Mouse (Mus musculus): ENCODE data around the gene Tcte2. TPM values are rescaled to one million over a fixed set of nuclear protein-coding genes. Genes with fewer than 3 reads are reported as not detected.
"Not testable (repeated sequence)": the region's sequence is repeated elsewhere in the genome, so short reads cannot be mapped to it uniquely, and the experiment has no call there.

The Tcte2 gene
- total RNA-seq, 2 experiments from 2014 or later = 12.9 to 15.9 TPM

GRCm38 (mm10) chr17:13697646-13698045, 64.0 kb downstream of the Tcte2 start:
- intact Hi-C loops (cut with DNase I) = no loop called here

DNA sequence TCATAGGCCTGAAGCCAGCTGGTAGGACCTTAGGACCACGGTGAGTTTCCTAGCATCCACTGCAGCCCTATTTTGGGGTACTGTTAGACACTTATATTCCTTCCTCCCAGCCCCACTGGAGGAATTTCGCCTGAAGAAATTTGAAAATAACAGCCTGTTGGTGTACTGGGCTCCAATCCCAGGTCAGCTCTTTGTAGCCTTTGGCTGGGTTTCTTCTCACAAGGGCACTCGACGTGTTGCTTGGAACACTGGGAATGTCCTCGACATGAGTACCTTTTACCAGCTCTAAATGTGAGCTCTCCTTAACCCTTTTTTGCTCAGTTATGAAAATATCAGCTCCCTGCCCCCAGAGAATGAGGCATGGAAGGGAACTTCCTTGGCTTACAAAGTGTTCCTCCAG, 65.7 kb downstream of the Tcte2 start:
- no peak for DNase-seq (ENCODE audit: low spot score in 2 of 2)
- intact Hi-C loops (cut with DNase I) = no loop called here

More at GRCm38 (mm10) chr17:13697646-13698045, 64.0 kb downstream of the Tcte2 start:
- DNase-seq (ENCODE audit: low spot score in 2 of 2) = no peak

DNA sequence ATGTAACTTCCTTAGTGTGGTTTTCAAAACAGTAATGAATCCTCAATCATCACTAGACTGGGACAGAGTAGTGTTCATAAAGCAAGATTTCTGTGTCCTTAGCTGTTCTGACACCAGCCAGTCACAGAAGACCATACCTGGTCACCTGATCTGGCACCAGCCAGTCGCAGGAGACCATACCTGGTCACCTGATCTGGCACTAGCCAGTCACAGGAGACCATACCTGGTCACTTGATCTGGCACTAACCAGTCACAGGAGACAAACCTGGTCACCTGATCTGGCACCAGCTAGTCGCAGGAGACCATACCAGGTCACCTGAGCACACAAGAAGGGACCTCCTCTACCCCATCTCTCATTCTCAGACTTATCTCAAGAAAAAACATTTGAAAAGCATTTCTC, 66.4 kb downstream of the Tcte2 start:
- DNase-seq (ENCODE audit: low spot score in 2 of 2) = no peak
- intact Hi-C loops (cut with DNase I) = no loop called here

DNA sequence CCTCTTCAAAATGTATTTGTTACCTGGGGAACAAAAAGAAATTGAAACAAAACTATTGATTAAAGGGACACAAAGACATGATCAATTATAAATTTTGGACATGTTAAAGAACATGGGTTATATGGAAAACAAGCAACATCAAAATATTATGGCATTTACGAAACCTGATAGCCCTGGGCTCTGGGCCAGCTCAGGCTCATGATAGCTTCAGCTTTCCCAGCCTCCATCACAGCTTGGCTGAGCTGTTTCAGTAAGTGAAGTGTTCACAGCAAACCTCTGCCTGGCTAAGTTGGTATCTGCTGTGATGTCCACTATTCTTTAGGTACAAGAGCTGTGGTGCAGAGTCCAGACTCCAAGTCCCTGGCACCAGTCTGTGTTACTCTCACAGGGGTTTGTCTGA, 67.4 kb downstream of the Tcte2 start:
- DNase-seq (ENCODE audit: low spot score in 2 of 2) = no peak
- intact Hi-C loops (cut with DNase I) = no loop called here

- intact Hi-C loops (cut with DNase I) = no loop called here
Measured at GRCm38 (mm10) chr17:13687656-13688055, 74.0 kb downstream of the Tcte2 start.

DNA sequence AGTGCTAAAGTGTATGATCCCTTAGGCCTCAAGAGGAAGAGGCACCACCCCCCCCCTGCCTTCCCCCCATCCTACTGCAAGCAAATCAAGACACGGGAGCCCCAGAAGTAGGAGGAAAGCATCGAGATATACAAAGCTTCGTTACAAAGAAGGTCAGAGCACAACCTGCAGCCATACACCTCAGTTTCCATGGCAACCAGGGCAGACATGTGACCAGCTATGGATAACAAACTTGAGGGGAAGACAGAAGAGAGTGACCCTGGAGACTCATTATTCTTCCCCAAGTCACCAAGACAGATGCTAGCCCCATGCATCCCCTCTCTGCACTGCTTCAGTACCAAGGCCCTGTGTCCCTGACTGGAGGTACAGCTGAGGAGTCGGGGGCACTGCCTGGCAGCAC, 74.5 kb downstream of the Tcte2 start:
- intact Hi-C loops (cut with DNase I) = no loop called here
- DNase-seq (ENCODE audit: low spot score in 2 of 2) = no peak

More at GRCm38 (mm10) chr17:13687656-13688055, 74.0 kb downstream of the Tcte2 start:
- DNase-seq (ENCODE audit: low spot score in 2 of 2) = no peak

DNA sequence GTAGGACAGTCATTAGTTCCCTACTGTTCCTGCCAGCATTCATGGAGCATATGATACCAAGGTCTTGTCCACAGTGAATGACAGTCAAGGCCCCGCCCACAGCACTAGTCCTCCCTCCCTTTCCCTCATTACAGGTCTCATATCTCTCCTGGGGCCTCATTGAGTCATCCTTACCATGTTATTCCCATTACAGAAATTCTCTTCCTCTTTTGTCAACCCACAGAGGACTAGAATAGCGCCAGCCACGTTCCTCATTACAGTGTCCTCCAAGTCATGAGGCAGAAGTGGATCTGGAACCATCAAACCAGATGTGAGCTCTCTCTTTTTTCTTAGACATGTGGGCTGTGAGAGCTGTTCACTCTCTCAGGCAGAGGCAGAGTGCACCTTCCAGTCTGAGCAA, 76.0 kb downstream of the Tcte2 start:
- intact Hi-C loops (cut with DNase I) = no loop called here

DNA sequence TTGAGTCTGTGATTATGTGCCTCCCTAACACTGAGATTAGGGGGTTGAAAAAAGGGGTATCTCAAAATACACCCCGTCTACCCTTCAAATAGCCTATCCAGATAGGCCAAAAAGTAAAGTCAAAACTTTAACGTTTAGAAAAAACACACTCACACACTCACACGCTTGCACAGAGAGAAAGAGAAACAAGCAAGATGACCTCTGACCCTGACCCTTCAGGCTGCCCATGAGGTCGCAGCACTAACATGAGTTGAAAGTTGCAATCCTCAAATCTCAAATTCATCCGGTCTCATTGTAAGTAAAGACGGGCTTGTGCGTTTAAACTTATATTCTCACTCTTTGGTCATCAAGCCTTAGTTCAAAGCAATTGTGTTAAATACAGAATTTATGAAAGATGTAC, 77.4 kb downstream of the Tcte2 start:
- intact Hi-C loops (cut with DNase I) = loop anchor here (5.0 kb wide), 1 partner anchor 73 kb away; no protein-coding TSS in a partner anchor
- DNase-seq (ENCODE audit: low spot score in 2 of 2) = no peak

More for the DNA sequence above, 76.0 kb downstream of the Tcte2 start:
- peak in 1 of 2 experiments; percentile 51 for DNase-seq (ENCODE audit: low spot score in 2 of 2)

GRCm38 (mm10) chr17:13683411-13684174, 78.0 kb downstream of the Tcte2 start:
- no peak for DNase-seq (ENCODE audit: low spot score in 2 of 2)
- intact Hi-C loops (cut with DNase I) = loop anchor here (5.0 kb wide), 1 partner anchor 74 kb away; no protein-coding TSS in a partner anchor

DNA sequence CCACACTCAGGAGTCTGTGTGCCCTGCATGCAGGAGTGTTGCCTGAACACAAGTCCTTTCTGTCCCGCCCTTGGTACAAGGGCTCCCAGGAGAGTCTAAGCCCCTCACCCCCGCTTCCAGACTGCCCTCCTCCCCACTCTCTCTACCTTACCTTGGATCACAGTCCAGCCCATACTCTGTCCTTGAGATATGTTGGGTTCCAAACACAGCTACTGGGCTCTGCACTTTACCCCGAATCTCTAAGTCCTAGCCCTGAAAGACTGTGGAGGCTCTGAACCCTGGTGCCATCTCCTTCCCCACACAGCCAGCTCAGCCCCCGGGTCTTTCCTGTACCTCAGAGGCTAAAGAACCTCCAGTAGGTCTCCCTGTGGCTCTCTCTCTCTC, 78.6 kb downstream of the Tcte2 start:
- DNase-seq (ENCODE audit: low spot score in 2 of 2) = no peak

DNA sequence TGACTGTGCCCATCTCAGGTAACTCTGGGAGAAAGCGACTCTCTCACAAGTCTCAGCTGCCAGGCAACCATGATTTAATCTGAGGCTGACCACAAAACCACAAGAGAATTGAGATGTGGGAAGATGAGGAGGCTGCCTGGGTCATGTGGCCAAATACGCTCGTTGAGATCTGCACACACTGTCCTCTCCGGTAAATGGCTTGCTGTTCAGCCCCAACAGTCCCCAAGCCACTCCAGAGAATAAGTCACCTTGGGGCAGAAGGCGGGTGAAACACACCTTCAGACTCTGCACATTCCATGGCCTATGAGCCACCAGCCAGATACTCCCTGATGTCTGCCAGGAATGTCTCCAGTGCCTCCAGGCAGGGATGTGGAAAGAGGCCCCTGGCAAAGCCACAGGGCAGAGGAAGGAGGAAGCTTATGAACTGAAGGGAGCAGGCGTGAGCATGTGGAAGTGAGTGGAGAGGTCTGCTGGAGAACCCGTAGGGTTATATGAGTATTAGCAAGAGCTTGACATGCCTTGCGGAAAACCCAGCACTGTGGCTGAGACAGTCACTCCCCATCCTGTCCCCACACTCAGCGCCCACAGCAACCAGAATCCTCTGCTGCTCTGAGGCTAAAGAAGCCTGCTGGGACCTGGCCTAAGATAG, 79.1 kb downstream of the Tcte2 start:
- intact Hi-C loops (cut with DNase I) = loop anchor here (5.0 kb wide), 1 partner anchor 75 kb away; no protein-coding TSS in a partner anchor
- DNase-seq (ENCODE audit: low spot score in 2 of 2) = no peak

More for the DNA sequence above, 78.6 kb downstream of the Tcte2 start:
- intact Hi-C loops (cut with DNase I) = loop anchor here (5.0 kb wide), 1 partner anchor 74 kb away; no protein-coding TSS in a partner anchor

- DNase-seq (ENCODE audit: low spot score in 2 of 2) = no peak
- intact Hi-C loops (cut with DNase I) = loop anchor here (5.0 kb wide), 1 partner anchor 76 kb away; no protein-coding TSS in a partner anchor
Measured at GRCm38 (mm10) chr17:13681686-13682085, 79.9 kb downstream of the Tcte2 start.

DNA sequence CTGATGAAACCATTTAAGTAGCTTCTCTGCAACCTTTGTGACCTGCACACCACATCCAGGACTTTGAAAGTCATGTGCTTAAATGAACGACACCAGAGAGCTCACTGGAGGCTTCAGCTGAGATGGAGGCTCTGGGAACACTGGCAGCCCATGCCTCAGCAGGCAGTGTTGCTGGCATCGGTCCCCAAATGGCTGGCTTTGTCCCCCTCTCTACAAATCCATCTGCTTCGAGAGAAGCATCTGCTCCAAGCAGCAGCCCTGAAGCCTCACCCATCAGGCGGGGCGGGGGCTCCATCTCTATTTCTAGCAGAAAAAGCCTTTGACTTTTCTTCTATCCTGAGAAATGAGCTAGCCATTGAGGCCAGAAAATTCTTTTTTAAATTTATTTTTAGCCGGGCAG, 80.5 kb downstream of the Tcte2 start:
- intact Hi-C loops (cut with DNase I) = loop anchor here (5.0 kb wide), 1 partner anchor 76 kb away; no protein-coding TSS in a partner anchor
- peak; percentile 69 to 83 for DNase-seq (ENCODE audit: low spot score in 2 of 2)

- DNase-seq (ENCODE audit: low spot score in 2 of 2) = no peak
- intact Hi-C loops (cut with DNase I) = loop anchor here (5.0 kb wide), 1 partner anchor 77 kb away; no protein-coding TSS in a partner anchor
Measured at GRCm38 (mm10) chr17:13680318-13680717, 81.3 kb downstream of the Tcte2 start.

- no peak for DNase-seq (ENCODE audit: low spot score in 2 of 2)
- intact Hi-C loops (cut with DNase I) = loop anchor here (5.0 kb wide), 2 partner anchors 78 to 202 kb away; no protein-coding TSS in a partner anchor
Measured at GRCm38 (mm10) chr17:13679725-13680124, 81.9 kb downstream of the Tcte2 start.

DNA sequence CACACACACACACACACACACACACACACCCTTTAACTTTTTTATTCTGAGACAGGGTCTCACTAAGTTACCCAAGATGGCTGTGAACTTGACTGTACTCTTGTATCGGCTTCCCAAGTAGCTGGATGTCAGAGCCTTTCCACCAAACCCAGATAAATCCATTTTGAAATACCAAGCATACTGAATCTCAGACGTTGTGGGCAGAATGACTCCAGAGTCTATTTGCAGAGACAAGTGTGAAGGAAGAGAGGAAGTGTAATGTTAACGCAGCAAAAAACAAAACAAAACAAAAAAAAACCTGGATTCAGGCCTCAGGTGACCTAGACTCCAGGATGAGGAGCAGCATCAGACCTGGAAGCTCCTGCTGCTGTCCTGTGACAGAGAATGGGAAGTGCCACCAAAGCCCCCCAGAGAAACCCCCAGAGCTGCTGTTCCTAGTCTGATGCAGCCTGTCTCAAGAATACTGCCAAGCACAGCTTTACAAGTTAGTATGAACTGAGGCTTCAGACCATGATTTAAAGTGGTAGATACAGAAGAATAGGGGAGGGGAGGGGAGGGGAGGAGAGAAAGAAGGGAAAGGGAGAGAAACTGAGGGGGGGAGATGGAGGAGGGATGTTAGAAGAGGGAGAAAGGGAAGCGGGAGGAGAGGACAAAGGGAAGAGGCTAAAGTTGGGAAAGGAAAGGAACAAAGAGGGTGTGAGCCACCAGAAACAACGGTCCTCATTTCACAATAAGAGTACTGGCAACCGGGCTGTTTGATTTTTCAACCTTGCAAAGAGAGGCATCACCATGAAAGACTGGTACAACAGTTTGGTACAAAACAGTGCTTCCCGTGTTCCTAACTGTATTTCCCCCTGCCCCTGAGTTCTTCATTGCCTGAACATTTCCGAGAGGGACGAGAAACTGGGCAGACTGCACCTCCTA, 84.1 kb downstream of the Tcte2 start:
- DNase-seq (ENCODE audit: low spot score in 2 of 2) = peak in 1 of 2 experiments; percentile 29
- intact Hi-C loops (cut with DNase I) = loop anchor here (5.0 kb wide), 1 partner anchor 200 kb away; no protein-coding TSS in a partner anchor

DNA sequence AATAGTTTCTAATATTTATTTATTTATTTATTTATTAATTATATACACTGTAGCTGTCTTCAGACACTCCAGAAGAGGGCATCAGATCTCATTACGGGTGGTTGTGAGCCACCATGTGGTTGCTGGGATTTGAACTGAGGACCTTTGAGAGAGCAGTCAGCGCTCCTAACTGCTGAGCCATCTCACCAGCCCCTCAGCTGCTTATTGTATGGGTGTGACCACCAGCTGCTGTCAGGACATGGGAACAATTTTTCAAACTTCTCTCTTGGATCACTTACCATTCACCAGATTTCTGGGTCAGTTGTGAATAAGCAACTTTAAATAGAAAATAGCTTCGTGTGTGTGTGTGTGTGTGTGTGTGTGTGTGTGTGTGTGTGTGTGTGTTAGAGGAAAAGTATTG, 85.5 kb downstream of the Tcte2 start:
- not testable (repeated sequence) for DNase-seq (ENCODE audit: low spot score in 2 of 2)
- intact Hi-C loops (cut with DNase I) = loop anchor here (5.0 kb wide), 1 partner anchor 199 kb away; no protein-coding TSS in a partner anchor

DNA sequence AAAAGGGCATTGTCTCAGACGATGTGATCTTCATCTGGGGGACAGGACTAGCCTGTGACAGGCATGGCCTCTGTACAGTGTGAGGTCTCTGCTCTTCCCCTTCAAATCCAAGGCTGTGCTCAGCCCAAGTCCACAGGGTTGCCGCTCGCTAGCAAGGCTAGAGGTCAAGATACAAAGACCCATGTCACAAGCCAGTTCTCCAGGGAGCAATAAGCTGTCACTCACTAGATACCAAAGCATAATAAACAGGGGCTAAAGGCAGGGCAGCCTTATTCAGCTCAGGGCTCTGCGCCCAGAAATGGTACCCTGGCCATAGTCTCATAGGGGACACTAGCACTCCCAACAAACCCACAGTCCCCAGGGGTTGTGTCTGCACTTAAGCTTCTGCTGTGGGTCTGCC, 86.0 kb downstream of the Tcte2 start:
- no peak for DNase-seq (ENCODE audit: low spot score in 2 of 2)
- intact Hi-C loops (cut with DNase I) = loop anchor here (5.0 kb wide), 1 partner anchor 198 kb away; no protein-coding TSS in a partner anchor

- intact Hi-C loops (cut with DNase I) = loop anchor here (5.0 kb wide), 1 partner anchor 198 kb away; no protein-coding TSS in a partner anchor
Measured at GRCm38 (mm10) chr17:13674695-13675306, 86.8 kb downstream of the Tcte2 start.

More at GRCm38 (mm10) chr17:13674695-13675306, 86.8 kb downstream of the Tcte2 start:
- DNase-seq (ENCODE audit: low spot score in 2 of 2) = no peak

Measured in left cerebral cortex, postnatal 14 days (tissue).